Mouse (Mus musculus) MEL-GATA-1-ER (cell line): ENCODE measurements around the gene Setd3.

ENCODE experiments used
- DNase-seq: peaks from one replicate; pipeline ENCODE4 v3.0.0-alpha.2; 2012; ENCODE audit warnings: low read depth; ENCODE audit errors: extremely low read depth

Setd3 gene

GRCm38 (mm10) chr12:108179246-108179320, at the start of gene Setd3:
Gene Setd3, minus strand, starts transcription at chr12:108179314.
- no peak for DNase-seq

DNA sequence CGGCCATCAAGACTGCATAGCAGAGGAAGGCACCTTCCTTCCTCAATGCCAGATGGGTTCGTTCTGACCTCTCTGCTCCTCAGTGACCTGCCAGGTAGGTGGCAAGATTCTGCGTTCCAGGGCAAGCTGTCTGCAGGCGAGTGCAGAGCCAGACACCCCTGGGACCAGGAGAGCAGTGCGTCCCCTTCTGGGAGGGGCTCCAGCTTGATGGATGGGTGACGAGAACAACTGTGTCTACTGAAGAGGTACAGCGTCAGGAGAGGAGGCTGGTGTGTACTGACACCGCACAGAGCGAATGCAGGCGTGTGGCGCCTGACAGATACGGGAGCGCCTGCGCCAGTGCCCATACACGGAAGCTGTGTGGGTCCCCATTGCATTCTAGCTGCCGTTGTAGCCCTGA, 48.4 kb upstream of the Setd3 start:
- no peak for DNase-seq

DNA sequence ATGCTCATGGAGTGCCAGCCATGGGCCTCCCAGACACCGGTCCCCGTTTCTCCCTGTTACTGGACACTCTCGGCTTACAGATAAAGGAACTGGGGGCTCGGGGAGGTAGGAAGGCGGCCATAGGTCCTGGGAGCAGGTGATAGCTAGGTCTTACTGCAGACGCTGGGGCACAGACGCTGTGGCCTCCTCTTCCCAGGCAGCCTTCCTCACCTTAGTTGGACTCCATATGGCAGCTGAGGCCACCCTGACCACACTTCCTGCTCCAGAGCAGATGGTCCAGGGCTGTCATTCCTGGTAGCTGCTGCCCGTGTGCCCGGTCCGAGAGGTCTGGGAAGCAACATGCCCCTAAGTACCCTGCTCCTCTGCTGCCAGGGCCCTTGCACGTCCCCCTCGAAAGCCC, 47.8 kb upstream of the Setd3 start:
- DNase-seq, result no peak

GRCm38 (mm10) chr12:108226216-108226615, 47.1 kb upstream of the Setd3 start:
- DNase-seq, result no peak

DNA sequence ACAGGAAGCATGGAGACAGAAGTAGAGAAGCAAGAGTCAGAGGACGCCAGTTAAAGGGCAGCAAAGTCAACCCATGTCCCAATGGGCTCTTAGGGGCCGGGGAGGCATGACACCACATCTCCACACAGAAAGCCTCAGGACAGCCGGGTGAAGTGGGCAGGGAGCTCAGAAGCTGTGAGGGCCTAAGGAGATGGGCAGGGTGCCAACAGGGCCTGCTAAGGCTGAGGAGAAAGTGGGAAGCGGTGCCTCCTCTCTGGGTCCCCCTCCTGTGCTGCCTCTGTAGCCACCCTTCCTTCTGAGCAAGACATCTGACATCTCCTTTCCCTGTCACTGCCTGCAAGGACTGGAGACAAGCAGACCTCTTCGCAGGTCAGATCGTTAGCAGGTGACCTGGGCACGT, 46.7 kb upstream of the Setd3 start:
- no peak for DNase-seq

GRCm38 (mm10) chr12:108223357-108223756, 44.2 kb upstream of the Setd3 start:
- no peak for DNase-seq

DNA sequence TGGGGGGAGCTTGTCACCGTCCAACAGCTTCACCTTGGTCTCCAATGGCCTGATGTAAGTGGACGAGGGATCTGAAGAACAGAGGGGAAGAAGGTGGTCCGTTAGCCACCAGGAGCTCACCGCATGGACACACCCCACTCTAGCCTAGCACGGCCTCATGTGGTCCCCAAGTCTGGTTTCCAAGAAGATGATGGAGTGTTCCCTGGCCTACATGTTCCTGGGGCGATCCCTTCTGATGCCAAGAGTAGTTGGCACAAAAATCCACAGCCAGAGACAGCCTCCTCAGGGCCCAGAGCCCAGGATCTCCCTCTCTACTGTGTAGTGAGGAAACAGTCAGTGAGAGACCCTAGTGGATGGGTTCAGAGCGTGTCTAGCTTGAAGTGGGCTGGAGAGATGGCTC, 42.6 kb upstream of the Setd3 start:
- DNase-seq, result no peak

DNA sequence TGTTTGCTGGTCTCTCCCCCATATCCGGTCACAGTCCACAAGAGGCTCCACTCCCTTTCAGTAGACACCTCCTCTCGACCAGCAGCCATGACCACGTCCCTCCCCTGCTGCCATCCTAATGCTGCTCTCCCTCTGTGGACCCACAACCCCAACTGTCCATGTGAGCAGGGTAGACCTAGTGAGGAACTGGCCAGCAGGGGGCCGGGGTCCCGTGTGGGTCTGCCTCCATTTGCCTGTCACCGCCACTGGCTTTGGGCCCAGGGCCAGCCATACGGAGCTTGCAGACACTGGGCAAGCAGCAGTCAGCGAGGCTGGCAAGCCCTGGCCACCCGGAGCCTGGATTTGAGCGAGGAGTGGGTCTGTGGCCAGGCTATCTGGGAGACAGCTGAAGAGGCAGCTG, 42.1 kb upstream of the Setd3 start:
- no peak for DNase-seq

DNA sequence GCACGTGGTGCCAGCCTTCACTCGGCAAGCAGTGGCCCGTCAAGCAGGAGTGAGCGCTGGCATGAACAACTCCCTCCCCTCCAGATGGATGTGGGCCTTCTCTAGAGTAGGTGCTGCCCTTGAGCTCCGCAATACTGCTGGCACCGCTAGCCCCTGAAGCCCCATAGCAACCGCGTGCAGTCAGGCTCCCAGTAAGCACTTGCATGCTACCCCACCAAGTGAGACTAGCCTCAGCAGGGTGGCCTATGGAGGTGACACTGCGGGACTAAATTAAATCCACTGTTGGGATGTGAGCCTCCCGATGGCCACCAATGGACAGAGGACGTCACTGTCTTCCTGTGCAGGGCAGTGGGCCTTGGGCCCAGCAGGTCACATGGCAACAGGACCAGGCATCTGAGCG, 41.5 kb upstream of the Setd3 start:
- DNase-seq, result no peak

GRCm38 (mm10) chr12:108219825-108220616, 40.9 kb upstream of the Setd3 start:
- no peak for DNase-seq

DNA sequence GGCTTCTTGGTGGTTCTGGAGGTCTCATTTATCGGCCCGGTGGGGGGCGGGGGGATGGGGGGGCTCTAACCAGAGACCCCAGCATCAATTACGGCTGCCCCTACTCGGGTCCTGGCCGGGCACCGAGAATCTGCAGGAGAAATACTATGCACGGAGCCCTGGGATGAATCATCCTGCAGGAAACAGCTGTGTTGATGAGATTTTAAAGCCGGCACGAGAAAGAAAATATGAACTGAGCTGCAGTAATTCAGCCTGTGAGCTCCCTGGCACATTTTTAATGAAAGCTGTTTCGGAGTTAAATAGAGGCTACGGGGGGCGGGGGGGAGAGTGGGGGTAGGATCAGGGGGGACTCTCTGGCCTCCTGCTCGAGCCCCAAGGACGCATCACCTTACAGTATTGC, 40.0 kb upstream of the Setd3 start:
- no peak for DNase-seq

GRCm38 (mm10) chr12:108217572-108217971, 38.5 kb upstream of the Setd3 start:
- no peak for DNase-seq

DNA sequence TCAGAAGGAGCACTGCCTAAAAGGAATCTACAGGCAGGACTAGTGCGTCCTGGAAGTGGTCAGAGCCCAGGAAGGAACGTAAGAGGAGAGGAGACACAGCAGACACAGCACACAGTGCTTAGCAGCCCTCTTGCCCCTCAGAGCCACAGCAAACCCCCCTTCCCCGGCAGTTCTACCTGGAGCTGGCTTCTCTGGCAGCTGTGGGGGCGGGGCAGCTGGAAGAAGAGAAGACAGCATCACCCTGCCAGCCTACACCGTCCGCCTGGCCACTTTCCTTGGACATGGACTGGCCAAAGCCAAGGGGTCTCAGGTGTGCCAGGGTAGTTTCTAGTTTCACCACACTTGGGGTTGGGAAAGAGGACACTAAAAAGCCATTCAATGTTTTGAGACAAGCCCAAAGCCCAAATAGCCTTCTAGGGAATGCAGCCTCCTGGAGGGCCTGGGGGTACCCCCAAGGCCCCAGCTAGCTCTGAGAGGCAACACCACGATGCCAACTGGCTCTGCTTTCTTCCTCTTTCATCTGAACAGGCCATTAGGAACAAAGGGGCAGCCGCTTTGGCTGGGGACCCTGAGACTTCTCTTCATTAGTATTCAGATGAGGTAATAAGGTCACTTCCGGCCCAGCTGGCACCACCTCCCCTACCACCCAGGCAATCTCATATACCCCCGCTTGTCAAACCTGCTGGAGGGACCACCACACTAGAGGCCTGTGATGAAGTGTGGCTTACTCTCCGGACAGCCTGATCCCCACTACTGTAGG, 37.7 kb upstream of the Setd3 start:
- DNase-seq, result no peak

- DNase-seq, result no peak
Observed at GRCm38 (mm10) chr12:108215090-108215489, 36.0 kb upstream of the Setd3 start.

GRCm38 (mm10) chr12:108213090-108214041, 34.3 kb upstream of the Setd3 start:
- no peak for DNase-seq

DNA sequence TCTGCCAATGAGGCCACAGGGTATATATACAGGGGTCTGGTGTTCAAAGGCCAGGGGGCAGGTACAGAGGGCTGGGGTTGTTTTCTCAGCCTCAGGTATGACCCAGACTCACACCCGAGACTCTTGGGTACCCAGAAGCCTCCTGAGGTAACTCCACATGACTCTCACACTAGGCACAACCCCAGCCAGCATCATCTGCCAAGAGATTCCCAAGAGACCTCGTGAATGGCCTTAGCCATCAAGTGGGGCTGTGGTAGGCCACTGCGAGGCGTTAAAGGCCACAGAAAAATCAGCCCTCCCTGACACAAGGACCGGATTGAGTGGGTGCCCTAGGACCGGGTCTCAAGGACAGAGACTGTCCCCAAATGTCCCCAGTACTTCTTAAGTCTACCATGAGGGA, 33.4 kb upstream of the Setd3 start:
- DNase-seq, result no peak

DNA sequence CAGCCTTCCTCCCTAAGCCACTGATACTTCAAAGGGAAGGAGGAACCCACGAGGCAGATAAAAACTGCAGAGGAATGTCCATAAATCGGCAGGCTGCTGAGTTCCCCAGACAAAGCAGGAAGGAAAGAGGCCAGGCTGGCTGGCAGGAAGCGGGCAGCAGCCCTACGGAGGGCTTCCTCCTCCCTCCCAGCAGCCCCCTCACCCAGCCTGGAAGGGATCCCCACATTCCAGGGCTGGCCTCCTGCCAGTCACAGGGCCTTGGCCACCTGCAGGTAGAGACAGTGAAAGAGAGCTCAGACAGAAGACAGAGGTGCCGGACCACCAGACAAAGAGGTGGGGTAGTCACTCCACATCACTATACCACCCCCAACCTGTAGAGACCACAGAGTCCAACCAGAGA, 33.0 kb upstream of the Setd3 start:
- DNase-seq, result no peak

DNA sequence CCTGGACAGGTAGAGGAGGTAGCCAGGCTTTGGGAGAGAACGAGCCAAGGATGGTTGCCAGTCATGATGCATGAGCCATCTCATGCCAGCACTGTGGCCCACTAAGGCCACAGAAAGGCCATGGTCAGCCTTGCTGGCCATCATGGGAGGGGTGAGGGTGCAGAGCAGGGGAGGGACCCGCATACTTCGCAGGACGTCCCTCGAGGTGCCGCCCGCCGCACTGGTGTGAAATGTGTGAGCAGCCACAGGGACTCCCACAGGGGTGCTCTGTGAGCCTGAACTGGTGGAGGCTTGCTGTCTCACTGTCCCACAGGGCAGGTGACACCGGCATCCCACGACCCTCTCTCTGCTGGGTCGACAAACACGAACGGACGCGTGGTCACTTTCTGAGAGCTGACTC, 31.5 kb upstream of the Setd3 start:
- no peak for DNase-seq

DNA sequence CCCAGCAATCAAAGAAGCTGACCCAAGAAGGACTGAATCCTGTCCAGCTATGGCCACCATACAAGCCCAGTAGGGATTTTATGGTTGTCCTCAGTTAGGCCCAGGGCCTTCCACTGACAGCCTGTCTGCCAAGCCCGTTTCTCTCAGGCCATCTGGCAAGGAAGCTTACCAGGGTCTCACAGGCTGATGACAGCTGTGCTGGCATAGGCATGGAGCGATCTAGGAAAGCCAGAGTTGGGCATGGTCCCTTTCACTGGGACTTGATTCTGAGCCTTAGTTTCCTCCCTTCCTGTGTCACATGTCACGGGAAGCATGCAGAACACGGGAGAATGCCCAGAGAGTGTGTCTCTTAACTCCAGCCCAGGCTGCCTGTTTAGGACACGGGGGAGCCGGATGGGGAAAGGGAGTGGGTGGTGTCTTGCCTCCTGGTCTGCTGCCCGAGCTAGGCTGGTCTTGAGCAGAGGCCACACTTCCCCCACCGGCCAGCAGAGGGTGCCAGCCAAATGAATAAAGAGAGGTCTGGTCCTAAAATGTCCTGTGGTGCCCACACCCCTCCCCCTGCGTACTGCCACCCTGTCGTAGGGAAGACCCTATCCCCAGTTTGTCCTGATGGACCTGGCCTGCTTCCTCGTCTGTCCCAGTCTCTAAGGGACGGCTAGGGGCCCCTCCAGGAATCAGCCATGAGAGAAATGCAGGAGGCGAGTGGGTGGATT, 29.8 kb upstream of the Setd3 start:
- DNase-seq, result no peak

DNA sequence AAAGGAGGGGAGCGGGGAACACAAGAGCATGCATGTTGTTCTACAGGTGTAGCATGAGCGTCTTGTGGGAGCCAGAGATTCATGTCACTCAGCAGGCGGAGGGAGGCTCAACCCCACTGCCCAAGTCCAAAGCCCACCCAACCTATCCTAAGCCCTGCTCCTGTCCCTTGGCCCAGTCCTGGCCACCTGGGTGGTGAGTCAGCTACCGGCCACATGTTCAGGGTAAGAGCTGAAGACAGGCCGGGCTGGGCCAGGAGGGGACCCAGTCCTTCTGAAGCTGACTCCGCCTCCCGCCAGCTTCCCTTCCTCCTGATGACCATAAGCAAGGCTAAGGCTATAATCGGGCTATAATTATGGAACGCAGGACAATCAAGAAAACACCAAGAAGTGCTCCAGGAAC, 29.1 kb upstream of the Setd3 start:
- DNase-seq, result no peak

DNA sequence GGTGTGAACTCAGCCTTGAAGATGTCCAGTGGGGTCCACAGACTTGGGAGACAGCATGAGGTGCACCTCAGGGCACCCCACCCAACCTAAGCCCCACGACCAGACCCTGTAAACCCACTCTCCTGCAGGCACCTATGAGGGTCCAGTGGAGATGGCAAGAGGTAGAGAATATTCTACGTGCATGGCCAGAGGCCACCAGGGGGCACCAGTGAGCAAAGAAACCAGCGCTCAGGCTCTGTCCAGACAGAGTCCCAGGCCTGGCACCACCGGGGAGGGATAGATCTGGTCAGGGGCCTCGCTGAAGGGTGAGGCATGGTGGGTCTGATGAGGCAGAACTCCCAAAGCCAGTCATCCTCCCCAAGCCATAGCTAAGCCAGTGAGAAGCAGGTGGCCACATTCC, 27.5 kb upstream of the Setd3 start:
- no peak for DNase-seq

DNA sequence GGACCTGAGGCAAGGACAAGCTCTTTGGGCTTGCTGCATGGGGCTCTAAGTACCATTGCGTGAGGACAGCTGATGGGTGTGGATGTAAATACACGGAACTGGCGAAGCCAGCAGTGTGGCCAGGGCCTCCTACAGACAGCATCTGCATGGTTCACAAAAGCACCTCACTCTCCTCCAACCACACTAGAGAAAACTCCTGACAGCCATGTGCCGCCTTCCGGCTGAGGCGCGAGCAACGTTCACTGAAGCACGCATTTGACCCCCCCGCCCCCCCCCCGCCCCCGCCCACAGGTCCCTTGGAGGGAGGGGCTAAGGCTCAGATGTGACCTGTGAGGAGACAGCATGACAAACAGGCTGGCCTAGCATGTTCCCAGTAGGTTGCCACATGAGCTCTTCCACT, 25.9 kb upstream of the Setd3 start:
- no peak for DNase-seq
